Mouse (Mus musculus) liver, embryonic 16.5 days (tissue): ENCODE measurements around the gene Adgrb3. TPM values are rescaled to one million over a fixed set of nuclear protein-coding genes. Genes with fewer than 3 reads are reported as not detected.
A peak's percentile ranks its signal among the peaks of the same experiment; 100 is the strongest.

Experiments used
- ATAC-seq: fragments of 200-750 bp; cut with Nextera tagmentation; 2 replicates; pipeline ENCODE4 v1.8.0; 2017; ENCODE audit warnings: low read depth, mild to moderate bottlenecking, moderate number of reproducible peaks, moderate library complexity
- H3K27ac ChIP-seq: fragments of 300-500 bp; sonication (generic); 2 replicates; pipeline ENCODE4 v1.5.1; 2014; ENCODE audit warnings: mild to moderate bottlenecking, low read length
- H3K27me3 ChIP-seq: fragments of 300-500 bp; sonication (generic); 2 replicates; pipeline ENCODE4 v1.6.1; 2014; ENCODE audit warnings: low read depth, low read length, mixed read lengths; ENCODE audit not compliant: control insufficient read depth, insufficient read depth
- H3K36me3 ChIP-seq: fragments of 300-500 bp; sonication (generic); 2 replicates; pipeline ENCODE4 v1.6.1; 2014; ENCODE audit warnings: mild to moderate bottlenecking; ENCODE audit not compliant: control insufficient read depth, insufficient read depth
- H3K4me1 ChIP-seq: fragments of 300-500 bp; sonication (generic); 2 replicates; pipeline ENCODE4 v1.6.1; 2014; ENCODE audit warnings: low read depth, low read length, mixed read lengths; ENCODE audit not compliant: control insufficient read depth
- H3K4me2 ChIP-seq: fragments of 300-500 bp; sonication (generic); 2 replicates; pipeline ENCODE4 v1.6.1; 2014; ENCODE audit warnings: low read depth, low read length, mixed read lengths
- H3K4me3 ChIP-seq: fragments of 300-500 bp; sonication (generic); 2 replicates; pipeline ENCODE4 v1.5.1; 2014; ENCODE audit warnings: low read depth, mild to moderate bottlenecking, low read length
- H3K9ac ChIP-seq: fragments of 300-500 bp; sonication (generic); 2 replicates; pipeline ENCODE4 v1.6.1; 2014; ENCODE audit warnings: low read depth, low read length
- H3K9me3 ChIP-seq: fragments of 300-500 bp; sonication (generic); replicated peaks from 2 replicates; pipeline ENCODE4 v1.6.1; 2016; ENCODE audit warnings: low read length; ENCODE audit not compliant: control insufficient read depth
- whole genome bisulfite sequencing: fragments of 180-500 bp; shearing (Covaris S2); extraction: QIAGEN DNeasy Blood & Tissue Kit; methylation state at CpG from one replicate; pipeline ENCODE4 v1.1.7; 2014; ENCODE audit not compliant: insufficient replicate concordance; 5-methylcytosine and 5-hydroxymethylcytosine counted together
- polyA plus RNA-seq: library from polyadenylated mRNA; unstranded; fragments of >200 nt; fragmentation: Nextera tagmentation; extraction: Ambion mirVana; gene quantifications from 2 replicates; pipeline ENCODE4 v1.2.1, GENCODE M21; 2015

The Adgrb3 gene
- polyA plus RNA-seq, 1 experiment from 2014 or later: not detected

- Histone ChIP-seq H3K4me2 (no peak overlapping the region), H3K36me3 (no peaks in the 10 kb centered on the region), H3K9ac (no peak overlapping the region), H3K27me3 (no peaks in the 10 kb centered on the region), H3K27ac (no peak overlapping the region), H3K9me3 (no peaks in the 10 kb centered on the region), H3K4me1 (no peaks in the 10 kb centered on the region), H3K4me3 (no peak overlapping the region)
- 58% methylated on average over 3 of the region's 3 CpGs for WGBS
- no peak for ATAC-seq
These were observed 721.9 kb downstream of the Adgrb3 start for GRCm38 (mm10) chr1:25107500-25108101.

- H3K27me3 ChIP-seq: no peaks in the 10 kb centered on the region
- no peaks in the 10 kb centered on the region for H3K9me3 ChIP-seq
- H3K4me1 ChIP-seq: no peaks in the 10 kb centered on the region
- WGBS: 57% methylated on average over 6 of the region's 6 CpGs
- no peak overlapping the region for H3K4me3 ChIP-seq
- no peaks in the 10 kb centered on the region for H3K36me3 ChIP-seq
- no peak for ATAC-seq
- no peak overlapping the region for H3K27ac ChIP-seq
- H3K9ac ChIP-seq: no peak overlapping the region
- H3K4me2 ChIP-seq: no peak overlapping the region
These were observed 722.8 kb downstream of the Adgrb3 start for GRCm38 (mm10) chr1:25106679-25107078.

- Histone ChIP-seq H3K4me1 (no peaks in the 10 kb centered on the region), H3K27ac (no peak overlapping the region), H3K4me2 (no peak overlapping the region), H3K36me3 (no peaks in the 10 kb centered on the region), H3K4me3 (no peak overlapping the region), H3K9me3 (no peaks in the 10 kb centered on the region), H3K27me3 (no peaks in the 10 kb centered on the region), H3K9ac (no peak overlapping the region)
- ATAC-seq: peak; percentile 59; the same call in 1 of the 2 replicates
- WGBS: 24% methylated on average over 4 of the region's 4 CpGs
These were observed 724.1 kb downstream of the Adgrb3 start for GRCm38 (mm10) chr1:25105367-25105766.

GRCm38 (mm10) chr1:25088010-25088719 lies 741.3 kb downstream of the Adgrb3 start:
- Histone ChIP-seq H3K4me3 (no peak overlapping the region), H3K4me1 (no peaks in the 10 kb centered on the region), H3K9ac (no peak overlapping the region), H3K4me2 (no peak overlapping the region), H3K27ac (no peak overlapping the region), H3K9me3 (no peaks in the 10 kb centered on the region), H3K36me3 (no peaks in the 10 kb centered on the region), H3K27me3 (no peaks in the 10 kb centered on the region)
- no peak for ATAC-seq
- WGBS: 45% methylated on average over 5 of the region's 5 CpGs

- 59% methylated on average over 14 of the region's 14 CpGs for WGBS
- H3K4me2 ChIP-seq: no peak overlapping the region
- no peaks in the 10 kb centered on the region for H3K36me3 ChIP-seq
- H3K9ac ChIP-seq: no peak overlapping the region
- H3K4me1 ChIP-seq: no peaks in the 10 kb centered on the region
- ATAC-seq: no peak
- H3K27me3 ChIP-seq: no peaks in the 10 kb centered on the region
- H3K27ac ChIP-seq: no peak overlapping the region
- H3K4me3 ChIP-seq: no peak overlapping the region
- H3K9me3 ChIP-seq: no peaks in the 10 kb centered on the region
These were observed 743.7 kb downstream of the Adgrb3 start for GRCm38 (mm10) chr1:25085616-25086372.

GRCm38 (mm10) chr1:25082377-25082776 lies 747.1 kb downstream of the Adgrb3 start:
- H3K9ac ChIP-seq: no peak overlapping the region
- H3K27ac ChIP-seq: no peak overlapping the region
- H3K36me3 ChIP-seq: no peaks in the 10 kb centered on the region
- no peaks in the 10 kb centered on the region for H3K4me1 ChIP-seq
- no peak overlapping the region for H3K4me3 ChIP-seq
- ATAC-seq: no peak
- no peaks in the 10 kb centered on the region for H3K27me3 ChIP-seq
- H3K9me3 ChIP-seq: no peaks in the 10 kb centered on the region
- H3K4me2 ChIP-seq: no peak overlapping the region
- 69% methylated on average over 8 of the region's 8 CpGs for WGBS

- Histone ChIP-seq H3K36me3 (no peaks in the 10 kb centered on the region), H3K4me1 (no peaks in the 10 kb centered on the region), H3K9me3 (no peaks in the 10 kb centered on the region), H3K27ac (no peak overlapping the region), H3K4me3 (no peak overlapping the region), H3K9ac (no peak overlapping the region), H3K4me2 (no peak overlapping the region), H3K27me3 (no peaks in the 10 kb centered on the region)
- ATAC-seq: no peak
- WGBS: 49% methylated on average over 4 of the region's 4 CpGs
These were observed 748.1 kb downstream of the Adgrb3 start for GRCm38 (mm10) chr1:25081265-25081849.

GRCm38 (mm10) chr1:25079395-25079794 lies 750.1 kb downstream of the Adgrb3 start:
- Histone ChIP-seq H3K27me3 (no peaks in the 10 kb centered on the region), H3K27ac (no peak overlapping the region), H3K4me1 (no peaks in the 10 kb centered on the region), H3K9me3 (no peaks in the 10 kb centered on the region), H3K4me3 (no peak overlapping the region), H3K36me3 (no peaks in the 10 kb centered on the region), H3K9ac (no peak overlapping the region), H3K4me2 (no peak overlapping the region)
- 54% methylated on average over 2 of the region's 2 CpGs for WGBS
- ATAC-seq: no peak
